Mouse (Mus musculus): ENCODE results near the gene Ndufb10.
A peak's percentile ranks its signal among the peaks of the same experiment; 100 is the strongest.
"Not testable (repeated sequence)": the region's sequence is repeated elsewhere in the genome, so short reads cannot be mapped to it uniquely, and the experiment has no call there.

Ndufb10 gene

GRCm38 (mm10) chr17:24723881-24724180 lies 447 bp downstream of the Ndufb10 start:
- DNase-seq (ENCODE audit: low read depth, low spot score): no peak
- H3K36me3 ChIP-seq (ENCODE audit: control insufficient read depth, insufficient read depth, low read length, poor library complexity, severe bottlenecking): peaks cover 7% of the 10 kb centered on the region; the same call in 1 of the 2 replicates
- H3K27me3 ChIP-seq (ENCODE audit: control insufficient read depth, insufficient read depth, low read length, poor library complexity, severe bottlenecking): no peaks in the 10 kb centered on the region

- Histone ChIP-seq H3K27me3 (ENCODE audit: control insufficient read depth, insufficient read depth, low read length, poor library complexity, severe bottlenecking) (no peaks in the 10 kb centered on the region), H3K36me3 (ENCODE audit: control insufficient read depth, insufficient read depth, low read length, poor library complexity, severe bottlenecking) (peaks cover 7% of the 10 kb centered on the region; the same call in 1 of the 2 replicates)
- DNase-seq (ENCODE audit: low read depth, low spot score): no peak
Observed at GRCm38 (mm10) chr17:24723122-24723880, 977 bp downstream of the Ndufb10 start.

DNA sequence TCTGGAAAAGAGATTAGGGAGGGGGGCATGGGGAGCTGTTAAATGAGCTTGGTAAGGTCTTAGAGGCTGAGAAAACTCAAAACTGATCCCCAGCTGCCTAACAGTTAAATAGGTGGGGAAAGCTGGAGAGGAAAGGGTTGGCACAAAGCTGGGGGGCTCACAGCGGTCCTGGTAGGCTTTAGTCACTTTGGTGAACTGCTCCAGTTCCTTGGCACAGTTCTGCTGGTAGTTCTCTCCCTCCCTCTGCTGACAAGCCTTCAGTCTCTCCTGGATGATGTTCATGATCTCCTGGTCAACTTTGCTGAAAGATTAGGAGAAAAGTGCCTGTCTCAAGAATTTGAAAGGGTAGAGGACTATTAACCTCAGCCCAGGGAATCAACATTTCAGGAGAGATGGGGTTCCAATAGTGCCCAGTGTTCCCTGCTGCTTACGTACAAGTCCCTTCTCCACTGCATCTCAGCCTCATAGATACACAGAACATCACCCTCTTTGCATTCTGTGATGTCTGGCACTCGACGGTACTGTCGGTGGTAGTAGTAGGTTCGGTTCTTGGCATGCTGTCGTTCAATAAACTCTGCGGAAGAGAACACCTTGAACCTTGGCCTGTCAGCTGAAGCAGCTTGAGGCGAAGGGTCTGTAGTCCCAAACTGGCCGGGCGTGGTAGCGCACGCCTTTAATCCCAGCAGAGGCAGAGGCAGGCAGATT lies 1.9 kb downstream of the Ndufb10 start:
- no peak for DNase-seq (ENCODE audit: low read depth, low spot score)
- peaks cover 7% of the 10 kb centered on the region; the same call in 1 of the 2 replicates for H3K36me3 ChIP-seq (ENCODE audit: control insufficient read depth, insufficient read depth, low read length, poor library complexity, severe bottlenecking)
- H3K27me3 ChIP-seq (ENCODE audit: control insufficient read depth, insufficient read depth, low read length, poor library complexity, severe bottlenecking): no peaks in the 10 kb centered on the region

GRCm38 (mm10) chr17:24721383-24721955 lies 2.8 kb downstream of the Ndufb10 start:
- H3K36me3 ChIP-seq (ENCODE audit: control insufficient read depth, insufficient read depth, low read length, poor library complexity, severe bottlenecking); H3K27me3 ChIP-seq (ENCODE audit: control insufficient read depth, insufficient read depth, low read length, poor library complexity, severe bottlenecking); DNase-seq (ENCODE audit: low read depth, low spot score): not testable (repeated sequence)

- not testable (repeated sequence) for H3K36me3 ChIP-seq (ENCODE audit: control insufficient read depth, insufficient read depth, low read length, poor library complexity, severe bottlenecking); DNase-seq (ENCODE audit: low read depth, low spot score); H3K27me3 ChIP-seq (ENCODE audit: control insufficient read depth, insufficient read depth, low read length, poor library complexity, severe bottlenecking)
Observed at GRCm38 (mm10) chr17:24720616-24721015, 3.7 kb downstream of the Ndufb10 start.

GRCm38 (mm10) chr17:24719494-24720222 lies 4.6 kb downstream of the Ndufb10 start:
- DNase-seq (ENCODE audit: low read depth, low spot score): peak; percentile 99
- Histone ChIP-seq H3K36me3 (ENCODE audit: control insufficient read depth, insufficient read depth, low read length, poor library complexity, severe bottlenecking) (peaks cover 7% of the 10 kb centered on the region; the same call in 1 of the 2 replicates), H3K27me3 (ENCODE audit: control insufficient read depth, insufficient read depth, low read length, poor library complexity, severe bottlenecking) (no peaks in the 10 kb centered on the region)

- not testable (repeated sequence) for DNase-seq (ENCODE audit: low read depth, low spot score); H3K27me3 ChIP-seq (ENCODE audit: control insufficient read depth, insufficient read depth, low read length, poor library complexity, severe bottlenecking); H3K36me3 ChIP-seq (ENCODE audit: control insufficient read depth, insufficient read depth, low read length, poor library complexity, severe bottlenecking)
Observed at GRCm38 (mm10) chr17:24718938-24719337, 5.3 kb downstream of the Ndufb10 start.

DNA sequence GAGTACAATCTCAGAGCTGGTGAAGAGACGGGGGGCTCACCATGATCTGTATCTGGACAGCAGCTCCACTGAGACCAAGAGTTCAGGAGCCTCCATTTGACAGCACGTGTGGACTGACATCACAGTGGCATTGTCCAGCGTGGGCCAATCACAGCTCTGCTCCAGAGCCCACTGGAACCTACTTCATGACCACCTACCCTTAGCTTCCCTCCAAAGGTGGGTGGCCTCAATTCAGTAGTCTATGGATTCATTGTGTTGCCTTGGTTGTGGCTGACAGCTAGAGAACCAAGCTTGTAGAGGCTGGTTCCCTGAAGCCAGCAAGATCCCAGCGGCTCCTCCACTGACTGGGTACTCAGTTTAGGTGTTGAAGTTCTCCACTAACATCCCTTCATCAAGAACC lies 6.3 kb downstream of the Ndufb10 start, which contains the start of the genes Rnf151 and Rps2:
Rnf151 (minus strand) TSS at position 121 of the 400 bp plus-strand sequence.
Rps2 (plus strand) TSS at position 174 of the 400 bp plus-strand sequence.
- DNase-seq (ENCODE audit: low read depth, low spot score): no peak
- peaks cover 7% of the 10 kb centered on the region; the same call in 1 of the 2 replicates for H3K36me3 ChIP-seq (ENCODE audit: control insufficient read depth, insufficient read depth, low read length, poor library complexity, severe bottlenecking)
- no peaks in the 10 kb centered on the region for H3K27me3 ChIP-seq (ENCODE audit: control insufficient read depth, insufficient read depth, low read length, poor library complexity, severe bottlenecking)

- DNase-seq (ENCODE audit: low read depth, low spot score): no peak
Observed at GRCm38 (mm10) chr17:24716166-24716682, 8.1 kb downstream of the Ndufb10 start.

DNA sequence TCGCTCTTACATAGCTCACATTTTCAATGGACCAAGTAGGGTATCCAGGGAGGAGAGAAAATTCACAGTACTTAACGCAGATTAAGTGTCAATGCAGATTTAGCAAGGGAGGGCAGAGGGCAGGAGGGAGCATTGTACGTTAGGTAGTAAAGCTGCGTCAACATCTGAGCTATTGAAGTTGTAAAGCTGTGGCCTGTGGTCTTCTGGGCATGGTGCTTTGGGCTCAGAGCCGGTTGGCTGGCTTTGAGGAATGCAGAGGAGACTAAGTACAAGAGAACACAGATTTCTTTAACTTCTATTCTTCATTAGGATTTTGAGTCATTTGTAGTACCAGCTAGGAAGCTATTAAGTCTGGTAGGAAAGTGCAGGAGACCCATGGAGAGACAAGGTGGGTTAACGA lies 8.7 kb downstream of the Ndufb10 start:
- no peak for DNase-seq (ENCODE audit: low read depth, low spot score)

More at GRCm38 (mm10) chr17:24716166-24716682, 8.1 kb downstream of the Ndufb10 start:
- Histone ChIP-seq H3K27me3 (ENCODE audit: control insufficient read depth, insufficient read depth, low read length, poor library complexity, severe bottlenecking) (no peaks in the 10 kb centered on the region), H3K36me3 (ENCODE audit: control insufficient read depth, insufficient read depth, low read length, poor library complexity, severe bottlenecking) (0 out of 2 replicates have a peak, but pooled peaks cover 2% of the 10 kb centered on the region)

GRCm38 (mm10) chr17:24708646-24709045 lies 15.6 kb downstream of the Ndufb10 start:
- peak; percentile 71 for DNase-seq (ENCODE audit: low read depth, low spot score)
- Histone ChIP-seq H3K36me3 (ENCODE audit: control insufficient read depth, insufficient read depth, low read length, poor library complexity, severe bottlenecking) (no peaks in the 10 kb centered on the region; the same call in 1 of the 2 replicates), H3K27me3 (ENCODE audit: control insufficient read depth, insufficient read depth, low read length, poor library complexity, severe bottlenecking) (no peaks in the 10 kb centered on the region)

More for the DNA sequence above, 8.7 kb downstream of the Ndufb10 start:
- Histone ChIP-seq H3K36me3 (ENCODE audit: control insufficient read depth, insufficient read depth, low read length, poor library complexity, severe bottlenecking) (0 out of 2 replicates have a peak, but pooled peaks cover under 1% of the 10 kb centered on the region), H3K27me3 (ENCODE audit: control insufficient read depth, insufficient read depth, low read length, poor library complexity, severe bottlenecking) (no peaks in the 10 kb centered on the region)

DNA sequence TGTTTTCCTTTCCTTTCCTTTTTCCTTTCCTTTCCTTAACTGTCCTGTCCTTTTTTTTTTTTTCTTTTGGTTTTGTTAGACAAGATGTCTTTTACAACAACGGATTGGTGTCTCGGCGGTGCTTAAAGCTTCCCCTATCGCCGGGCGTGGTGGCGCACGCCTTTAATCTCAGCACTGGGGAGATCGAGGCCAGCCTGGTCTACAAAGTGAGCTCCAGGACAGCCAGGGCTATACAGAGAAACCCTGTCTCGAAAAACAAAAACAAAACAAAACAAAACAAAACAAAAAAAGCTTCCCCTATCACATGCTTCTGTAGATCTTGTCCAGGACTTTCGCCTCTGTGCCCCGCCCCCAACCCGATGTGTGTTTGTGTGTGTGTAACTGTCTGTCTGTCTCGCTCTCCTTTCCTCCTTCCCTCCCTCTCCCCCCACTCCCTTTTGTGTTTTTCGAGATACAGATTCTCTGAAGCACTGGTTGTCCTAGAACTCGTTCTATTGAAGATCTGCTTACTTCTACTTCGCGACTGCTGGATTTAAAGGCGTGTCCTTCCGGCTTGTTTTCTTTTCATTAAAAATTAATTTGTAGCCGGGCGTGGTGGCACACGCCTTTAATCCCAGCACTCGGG lies 16.4 kb downstream of the Ndufb10 start:
- Histone ChIP-seq H3K27me3 (ENCODE audit: control insufficient read depth, insufficient read depth, low read length, poor library complexity, severe bottlenecking) (no peaks in the 10 kb centered on the region), H3K36me3 (ENCODE audit: control insufficient read depth, insufficient read depth, low read length, poor library complexity, severe bottlenecking) (no peaks in the 10 kb centered on the region; the same call in 1 of the 2 replicates)
- peak; percentile 45 for DNase-seq (ENCODE audit: low read depth, low spot score)

DNA sequence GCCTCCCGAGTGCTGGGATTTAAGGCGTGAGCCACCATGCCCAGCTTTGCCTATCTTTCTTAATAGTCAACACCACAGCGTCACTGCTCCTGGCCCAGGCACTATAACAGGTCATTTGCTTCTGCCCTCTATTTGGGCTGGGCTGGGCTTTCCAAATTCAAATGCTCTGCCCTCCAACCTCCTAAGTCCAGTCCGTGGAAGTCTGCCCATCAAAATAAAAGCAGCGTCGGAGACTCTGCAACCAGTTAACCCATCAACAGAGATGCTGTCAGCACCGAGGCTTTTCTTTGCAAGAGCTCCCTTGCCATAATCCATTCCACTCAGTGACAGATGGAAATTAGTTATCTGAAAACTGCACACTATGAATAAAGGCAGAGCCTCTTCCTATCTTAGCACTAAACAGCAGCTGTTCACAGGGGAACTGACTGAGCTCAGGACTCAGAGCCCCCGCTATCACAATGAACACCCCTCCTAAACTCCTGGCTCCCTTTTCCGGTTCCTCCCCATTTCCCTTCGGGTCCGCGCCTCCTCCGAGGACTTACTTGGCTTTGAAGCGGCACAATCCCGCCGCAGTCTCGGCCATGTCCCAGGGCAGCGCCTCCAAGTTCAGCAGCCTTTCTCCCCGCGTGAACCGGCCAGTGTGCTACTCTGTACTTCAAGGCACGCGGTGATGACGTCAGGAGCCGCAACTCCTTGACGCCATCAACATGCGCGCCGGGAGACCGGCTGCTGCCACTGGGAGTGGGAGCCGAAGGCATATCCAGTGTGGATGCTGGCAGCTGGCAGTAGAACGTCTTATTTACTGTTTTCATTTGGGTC lies 17.1 kb downstream of the Ndufb10 start, which contains the start of gene Tbl3:
Tbl3 (minus strand) TSS at position 679 of the 819 bp plus-strand sequence.
- Histone ChIP-seq H3K27me3 (ENCODE audit: control insufficient read depth, insufficient read depth, low read length, poor library complexity, severe bottlenecking) (no peaks in the 10 kb centered on the region), H3K36me3 (ENCODE audit: control insufficient read depth, insufficient read depth, low read length, poor library complexity, severe bottlenecking) (no peaks in the 10 kb centered on the region; the same call in 1 of the 2 replicates)
- peak; percentile 92 for DNase-seq (ENCODE audit: low read depth, low spot score)
